Mouse (Mus musculus): Measurements from ENCODE around the gene Hoxa5.

DNA sequence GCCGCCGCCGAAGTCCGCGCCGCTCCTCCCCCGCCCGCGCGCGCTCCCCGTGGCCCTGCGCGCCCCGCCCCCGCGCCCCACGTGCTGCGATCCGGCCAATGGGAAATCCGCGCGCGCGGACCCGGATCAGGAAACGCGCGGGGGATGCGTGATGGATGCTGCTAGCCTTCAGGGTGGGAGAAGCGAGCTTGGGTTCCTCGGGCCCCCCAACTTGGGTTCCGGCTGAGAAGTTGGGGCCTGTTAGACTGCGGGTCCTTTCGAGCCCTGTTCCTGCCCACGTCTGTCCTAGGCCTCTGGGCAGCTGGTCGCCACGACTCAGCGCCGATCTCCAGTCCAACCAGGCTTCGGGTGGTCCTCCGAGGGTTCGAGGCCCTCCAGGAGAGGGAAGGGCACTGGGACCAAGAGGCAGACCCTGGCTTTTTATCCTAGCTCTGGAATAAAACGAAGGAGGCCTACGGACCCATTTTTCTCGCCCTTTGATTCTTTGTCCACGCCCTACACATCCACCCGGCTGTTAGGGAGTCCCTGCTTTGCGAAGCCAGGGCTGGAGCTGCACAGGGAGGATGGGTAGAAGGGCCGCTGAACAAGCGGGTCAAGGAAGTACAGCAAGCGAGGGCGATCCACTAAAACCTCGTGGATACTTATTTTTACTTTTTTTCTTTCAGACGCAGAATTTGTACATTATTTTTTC is 12.4 kb downstream of the Hoxa5 start:
- no peak for TF ChIP-seq CTCF (conservative IDR thresholded peaks at IDR 0.05 in 1 of 2, IDR thresholded peaks at IDR 0.05 in 1 of 2; ENCODE audit: low read depth in 2 of 2, low read length in 2 of 2)
- no peak for TF ChIP-seq E2F4 (IDR thresholded peaks at IDR 0.05; ENCODE audit: insufficient replicate concordance, low read depth, low read length)
- no peak for TF ChIP-seq ETS1 (conservative IDR thresholded peaks at IDR 0.05; ENCODE audit: low read depth, low read length)
- TF ChIP-seq HCFC1 (IDR thresholded peaks at IDR 0.05; ENCODE audit: low read depth, low read length), result no peak
- no peak for TF ChIP-seq CHD2 (IDR thresholded peaks at IDR 0.05; ENCODE audit: low read length)
- no peak for TF ChIP-seq TCF12 (IDR thresholded peaks at IDR 0.05; ENCODE audit: low read depth, low read length)
- TF ChIP-seq JUND (conservative IDR thresholded peaks at IDR 0.05; ENCODE audit: low read depth, low read length), result no peak
- TF ChIP-seq ELF1 (IDR thresholded peaks at IDR 0.05; ENCODE audit: low read depth, low read length), result no peak
- no peak for TF ChIP-seq MXI1 (IDR thresholded peaks at IDR 0.05; ENCODE audit: low read depth, low read length)
- no peak for TF ChIP-seq EP300 (IDR thresholded peaks at IDR 0.05; ENCODE audit: low read length)
- TF ChIP-seq TBP (conservative IDR thresholded peaks at IDR 0.05; ENCODE audit: low read depth, low read length), result no peak
